Mouse (Mus musculus) ES-Bruce4 (cell line): ENCODE results near the gene Dennd4a. TPM values are rescaled to one million over a fixed set of nuclear protein-coding genes. Genes with fewer than 3 reads are reported as not detected.

ENCODE experiments used
- H3K27ac ChIP-seq: 2 replicates; pipeline ENCODE4 v1.5.1; 2012; ENCODE audit warnings: low read length, inconsistent platforms; ENCODE audit not compliant: insufficient read depth
- H3K27me3 ChIP-seq: 2 replicates; pipeline ENCODE4 v1.6.1; 2012; ENCODE audit warnings: mild to moderate bottlenecking, low read length, inconsistent platforms; ENCODE audit not compliant: control insufficient read depth, poor library complexity, insufficient read depth, severe bottlenecking
- H3K36me3 ChIP-seq: 2 replicates; pipeline ENCODE4 v1.6.1; 2012; ENCODE audit warnings: inconsistent platforms, mild to moderate bottlenecking, low read length, moderate library complexity; ENCODE audit not compliant: control insufficient read depth, poor library complexity, insufficient read depth, severe bottlenecking
- H3K4me1 ChIP-seq: one replicate; pipeline ENCODE4 v1.8.1; 2011; ENCODE audit warnings: low read length; ENCODE audit not compliant: control insufficient read depth, insufficient read depth
- H3K4me3 ChIP-seq: 2 replicates; pipeline ENCODE4 v1.5.1; 2011; ENCODE audit warnings: low read depth, mild to moderate bottlenecking, low read length
- H3K9ac ChIP-seq: 2 replicates; pipeline ENCODE4 v1.6.1; 2012; ENCODE audit warnings: low read depth, mild to moderate bottlenecking, inconsistent platforms; ENCODE audit not compliant: poor library complexity, severe bottlenecking
- H3K9me3 ChIP-seq: replicated peaks from 2 replicates; pipeline ENCODE4 v1.6.1; 2012; ENCODE audit warnings: mild to moderate bottlenecking, low read length, inconsistent platforms; ENCODE audit not compliant: control insufficient read depth, poor library complexity, insufficient read depth, severe bottlenecking
- CTCF ChIP-seq: IDR thresholded peaks from one replicate; pipeline ENCODE4 v1.8.1; 2011; ENCODE audit warnings: low read depth, low read length
- EP300 ChIP-seq: IDR thresholded peaks from 2 replicates; pipeline ENCODE4 v1.6.1; 2011; ENCODE audit warnings: low read depth, low read length; ENCODE audit not compliant: insufficient read depth
- POLR2A ChIP-seq: IDR thresholded peaks from one replicate; pipeline ENCODE4 v1.8.1; 2011; ENCODE audit warnings: low read length; ENCODE audit not compliant: insufficient read depth
- polyA plus RNA-seq: library from polyadenylated mRNA; stranded (reverse); fragments of >200 nt; gene quantifications from 2 replicates; pipeline ENCODE4 v1.2.4, GENCODE M21; 2011; ENCODE audit warnings: low read depth; ENCODE audit not compliant: missing spikeins, insufficient read depth, insufficient read length

Gene Dennd4a
- polyA plus RNA-seq, 1 experiment = 8.6 TPM

GRCm38 (mm10) chr9:64797392-64797791, 13.7 kb upstream of the Dennd4a start:
- no peaks in the 10 kb centered on the region for H3K36me3 ChIP-seq
- no peaks in the 10 kb centered on the region for H3K9me3 ChIP-seq
- H3K4me1 ChIP-seq = no peaks in the 10 kb centered on the region
- TF ChIP-seq EP300 (no peak), POLR2A (no peak), CTCF (no peak)
- H3K9ac ChIP-seq = no peak overlapping the region
- no peaks in the 10 kb centered on the region; the same call in 1 of the 2 replicates for H3K27me3 ChIP-seq
- no peak overlapping the region for H3K27ac ChIP-seq
- H3K4me3 ChIP-seq = no peak overlapping the region

- Histone ChIP-seq H3K4me3 (no peak overlapping the region), H3K36me3 (no peaks in the 10 kb centered on the region), H3K9ac (no peak overlapping the region), H3K4me1 (no peaks in the 10 kb centered on the region), H3K27me3 (no peaks in the 10 kb centered on the region; the same call in 1 of the 2 replicates), H3K9me3 (no peaks in the 10 kb centered on the region), H3K27ac (no peak overlapping the region)
- TF ChIP-seq POLR2A = no peak
Measured at GRCm38 (mm10) chr9:64798099-64798498, 13.0 kb upstream of the Dennd4a start.

DNA sequence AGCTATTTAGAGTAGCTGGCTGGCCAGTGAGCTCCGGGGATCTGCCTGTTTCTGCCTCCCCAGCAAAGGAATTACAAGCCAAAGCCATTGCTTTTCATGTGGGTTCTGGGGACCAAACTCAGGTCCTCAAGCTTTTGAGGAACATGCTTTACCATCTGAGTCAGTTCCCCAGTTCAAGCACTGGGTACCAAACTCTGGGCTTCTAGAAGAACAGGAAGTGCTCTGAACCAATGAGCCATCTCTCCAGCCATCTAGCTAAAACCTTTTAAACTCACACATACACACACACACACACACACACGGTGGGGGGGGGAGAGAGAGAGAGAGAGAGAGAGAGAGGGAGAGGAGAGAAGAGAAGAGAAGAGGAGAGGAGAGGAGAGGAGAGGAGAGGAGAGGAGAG, 12.3 kb upstream of the Dennd4a start:
- no peaks in the 10 kb centered on the region for H3K36me3 ChIP-seq
- no peak overlapping the region for H3K4me3 ChIP-seq
- TF ChIP-seq POLR2A (no peak), EP300 (no peak), CTCF (no peak)

DNA sequence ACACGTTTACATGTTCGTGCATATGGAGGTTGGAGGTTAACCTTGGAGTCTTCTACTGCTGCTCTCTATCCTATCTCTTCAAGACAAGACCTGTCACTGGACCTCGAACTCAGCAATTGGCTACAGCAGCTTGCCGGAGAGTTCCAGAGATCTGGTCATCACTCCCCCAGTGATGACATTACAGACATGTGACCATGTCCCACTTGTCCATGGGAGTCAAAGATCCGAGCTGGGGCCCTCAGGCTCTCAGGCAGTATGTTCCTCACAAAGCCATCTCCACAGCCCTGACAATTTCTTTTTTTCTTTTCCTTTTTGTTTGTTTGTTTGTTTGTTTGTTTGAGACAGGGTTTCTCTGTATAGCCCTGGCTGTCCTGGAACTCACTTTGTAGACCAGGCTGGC, 11.6 kb upstream of the Dennd4a start:
- TF ChIP-seq EP300 = no peak
- TF ChIP-seq POLR2A = no peak
- no peak for TF ChIP-seq CTCF
- H3K4me3 ChIP-seq = no peak overlapping the region
- no peaks in the 10 kb centered on the region for H3K4me1 ChIP-seq
- H3K9me3 ChIP-seq = no peaks in the 10 kb centered on the region
- H3K9ac ChIP-seq = no peak overlapping the region
- H3K27ac ChIP-seq = no peak overlapping the region
- H3K36me3 ChIP-seq = no peaks in the 10 kb centered on the region
- H3K27me3 ChIP-seq = no peaks in the 10 kb centered on the region; the same call in 1 of the 2 replicates

More for the DNA sequence above, 12.3 kb upstream of the Dennd4a start:
- H3K9me3 ChIP-seq = no peaks in the 10 kb centered on the region
- H3K27me3 ChIP-seq = no peaks in the 10 kb centered on the region; the same call in 1 of the 2 replicates
- no peak overlapping the region for H3K27ac ChIP-seq
- no peaks in the 10 kb centered on the region for H3K4me1 ChIP-seq
- no peak overlapping the region for H3K9ac ChIP-seq

DNA sequence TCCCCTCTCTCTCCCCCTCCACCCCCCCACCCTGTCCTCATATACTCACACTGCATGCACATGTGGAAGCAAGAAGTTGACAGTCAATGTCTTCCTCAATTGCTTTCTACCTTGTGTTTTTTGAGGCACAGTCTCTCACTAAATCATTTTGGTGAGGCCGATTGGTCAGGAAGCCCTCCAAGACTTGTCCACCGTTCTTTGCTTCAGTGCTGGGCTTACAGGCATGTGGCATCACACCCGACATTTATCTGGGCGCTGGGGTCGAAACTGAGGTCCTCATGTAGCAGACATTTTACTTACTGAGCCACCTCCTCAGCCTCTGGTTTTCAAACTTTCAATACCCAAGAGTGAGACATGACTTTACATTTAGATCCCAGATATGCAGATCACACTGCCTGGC, 8.6 kb upstream of the Dennd4a start:
- no peaks in the 10 kb centered on the region for H3K27me3 ChIP-seq
- H3K4me3 ChIP-seq = no peak overlapping the region
- H3K4me1 ChIP-seq = no peaks in the 10 kb centered on the region
- no peak overlapping the region for H3K27ac ChIP-seq
- no peak overlapping the region for H3K9ac ChIP-seq
- no peaks in the 10 kb centered on the region for H3K36me3 ChIP-seq
- H3K9me3 ChIP-seq = no peaks in the 10 kb centered on the region
- TF ChIP-seq CTCF = no peak
- TF ChIP-seq POLR2A = no peak
- no peak for TF ChIP-seq EP300

DNA sequence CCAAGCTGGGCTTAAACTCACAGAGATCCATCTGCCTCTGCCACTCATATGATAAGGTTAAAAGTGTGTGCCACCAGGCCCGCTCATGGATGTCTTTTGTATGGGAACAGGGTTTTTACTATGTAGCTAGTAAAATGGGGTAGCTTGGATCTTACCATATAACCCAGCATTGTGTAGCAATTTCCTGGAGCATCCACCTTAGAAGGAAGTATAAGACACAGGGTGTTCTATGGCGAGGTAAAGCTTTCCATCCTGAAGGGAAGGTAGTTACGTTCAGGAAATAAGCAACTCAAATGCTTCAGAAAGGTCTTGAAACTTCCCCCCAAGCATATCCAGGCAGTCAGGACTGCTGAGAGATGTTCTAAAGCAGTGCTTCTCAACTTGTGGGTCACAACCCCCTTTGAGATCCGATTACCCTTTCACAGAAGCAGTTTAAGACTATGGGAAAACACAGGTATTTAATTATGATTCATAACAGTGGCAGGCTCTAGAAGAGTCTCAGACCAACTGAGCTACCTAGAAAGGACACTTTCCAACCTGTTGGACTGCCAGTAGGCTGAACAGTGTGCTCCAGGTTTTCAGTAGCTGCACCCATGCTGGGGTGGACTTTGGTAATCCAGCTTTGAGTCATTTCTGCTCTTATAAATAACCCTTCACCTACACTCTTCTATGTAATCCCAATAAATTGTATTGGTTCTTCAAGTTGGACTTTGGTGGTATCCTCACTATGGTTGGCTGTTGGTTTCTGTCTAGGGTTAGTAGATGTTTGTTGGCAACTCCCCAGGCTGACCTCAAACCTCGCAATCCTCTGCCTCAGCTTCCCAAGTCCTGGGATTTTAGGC, 7.5 kb upstream of the Dennd4a start:
- H3K9ac ChIP-seq = no peak overlapping the region
- H3K36me3 ChIP-seq = no peaks in the 10 kb centered on the region
- no peaks in the 10 kb centered on the region for H3K9me3 ChIP-seq
- no peak overlapping the region for H3K4me3 ChIP-seq
- no peak overlapping the region for H3K27ac ChIP-seq
- no peaks in the 10 kb centered on the region for H3K27me3 ChIP-seq
- TF ChIP-seq EP300 = no peak
- TF ChIP-seq POLR2A = no peak
- no peak for TF ChIP-seq CTCF
- H3K4me1 ChIP-seq = no peaks in the 10 kb centered on the region
